Mouse (Mus musculus) limb, embryonic 15.5 days (tissue): ENCODE measurements around the gene Ube2l6. TPM values are rescaled to one million over a fixed set of nuclear protein-coding genes. Genes with fewer than 3 reads are reported as not detected.

ENCODE experiments used
- ATAC-seq: fragments of 200-750 bp; cut with Nextera tagmentation; 2 replicates; pipeline ENCODE4 v1.8.0; 2017; ENCODE audit warnings: low read depth, moderate TSS enrichment; ENCODE audit not compliant: insufficient number of reproducible peaks, low FRiP score, low TSS enrichment
- H3K27ac ChIP-seq: fragments of 300-500 bp; sonication (generic); 2 replicates; pipeline ENCODE4 v1.5.1; 2015; ENCODE audit warnings: moderate library complexity, mild to moderate bottlenecking, inconsistent platforms
- H3K27me3 ChIP-seq: fragments of 300-500 bp; sonication (generic); 2 replicates; pipeline ENCODE4 v1.6.1; 2015; ENCODE audit warnings: inconsistent platforms
- H3K36me3 ChIP-seq: fragments of 300-500 bp; sonication (generic); 2 replicates; pipeline ENCODE4 v1.6.1; 2015; ENCODE audit warnings: inconsistent platforms
- H3K4me1 ChIP-seq: fragments of 300-500 bp; sonication (generic); 2 replicates; pipeline ENCODE4 v1.6.1; 2015; ENCODE audit warnings: inconsistent platforms
- H3K4me2 ChIP-seq: fragments of 300-500 bp; sonication (generic); 2 replicates; pipeline ENCODE4 v1.6.1; 2015; ENCODE audit warnings: mild to moderate bottlenecking, inconsistent platforms
- H3K4me3 ChIP-seq: fragments of 300-500 bp; sonication (generic); 2 replicates; pipeline ENCODE4 v1.5.1; 2015; ENCODE audit warnings: mild to moderate bottlenecking, inconsistent platforms
- H3K9ac ChIP-seq: fragments of 300-500 bp; sonication (generic); 2 replicates; pipeline ENCODE4 v1.6.1; 2015; ENCODE audit warnings: inconsistent platforms
- H3K9me3 ChIP-seq: fragments of 300-500 bp; sonication (generic); 2 replicates; pipeline ENCODE4 v1.6.1; 2016; ENCODE audit warnings: inconsistent platforms
- WGBS: fragments of 180-500 bp; shearing (Covaris S2); methylation state at CpG from one replicate; pipeline ENCODE4 v1.1.7; 2015; 5-methylcytosine and 5-hydroxymethylcytosine counted together
- polyA plus RNA-seq: library from polyadenylated mRNA; unstranded; fragments of >200 nt; fragmentation: Nextera tagmentation; extraction: Ambion mirVana; gene quantifications from 2 replicates; pipeline ENCODE4 v1.2.1, GENCODE M21; 2015

Gene Ube2l6
- polyA plus RNA-seq = 45.5 and 49.2 TPM in 2 replicates

- Histone ChIP-seq H3K9me3 (no peaks in the 10 kb centered on the region), H3K9ac (peak within 1 kb of the TSS; percentile 50), H3K4me3 (peak within 1 kb of the TSS; percentile 56), H3K36me3 (no peaks in the 10 kb centered on the region), H3K4me1 (peaks cover 11% of the 10 kb centered on the region; the same call in 1 of the 2 replicates), H3K4me2 (peak within 1 kb of the TSS; percentile 96), H3K27me3 (no peaks in the 10 kb centered on the region), H3K27ac (peak within 1 kb of the TSS; percentile 73)
- WGBS = under 1% methylated on average over 21 of the region's 21 CpGs
- peak; percentile 70; the same call in 1 of the 2 replicates for ATAC-seq
Observed at GRCm38 (mm10) chr2:84798493-84798921, at the start of gene Ube2l6. Gene Ube2l6 (plus strand): TSS chr2:84798828.

GRCm38 (mm10) chr2:84750115-84750514, 48.5 kb upstream of the Ube2l6 start:
- Histone ChIP-seq H3K27me3 (no peaks in the 10 kb centered on the region), H3K27ac (no peak overlapping the region), H3K4me1 (0 out of 2 replicates have a peak, but pooled peaks cover 2% of the 10 kb centered on the region), H3K9me3 (no peaks in the 10 kb centered on the region), H3K9ac (no peak overlapping the region), H3K4me3 (no peak overlapping the region), H3K36me3 (no peaks in the 10 kb centered on the region), H3K4me2 (no peak overlapping the region)
- ATAC-seq = no peak
- WGBS = 58% methylated on average over 6 of the region's 6 CpGs

- Histone ChIP-seq H3K36me3 (no peaks in the 10 kb centered on the region), H3K4me2 (no peak overlapping the region), H3K9me3 (no peaks in the 10 kb centered on the region), H3K27me3 (no peaks in the 10 kb centered on the region), H3K4me1 (no peaks in the 10 kb centered on the region), H3K9ac (no peak overlapping the region), H3K27ac (no peak overlapping the region), H3K4me3 (no peak overlapping the region)
- ATAC-seq = no peak
- 63% methylated on average over 5 of the region's 5 CpGs for WGBS
Observed at GRCm38 (mm10) chr2:84756245-84756644, 42.4 kb upstream of the Ube2l6 start.

GRCm38 (mm10) chr2:84757026-84757682, 41.5 kb upstream of the Ube2l6 start:
- Histone ChIP-seq H3K36me3 (no peaks in the 10 kb centered on the region), H3K4me2 (no peak overlapping the region), H3K4me3 (no peak overlapping the region), H3K4me1 (no peaks in the 10 kb centered on the region), H3K9me3 (no peaks in the 10 kb centered on the region), H3K9ac (no peak overlapping the region), H3K27me3 (no peaks in the 10 kb centered on the region), H3K27ac (no peak overlapping the region)
- WGBS = 55% methylated on average over 7 of the region's 7 CpGs
- ATAC-seq = no peak

- Histone ChIP-seq H3K4me3 (no peak overlapping the region), H3K4me2 (no peak overlapping the region), H3K9ac (no peak overlapping the region), H3K4me1 (no peaks in the 10 kb centered on the region), H3K27me3 (no peaks in the 10 kb centered on the region), H3K27ac (no peak overlapping the region), H3K36me3 (no peaks in the 10 kb centered on the region), H3K9me3 (no peaks in the 10 kb centered on the region)
- ATAC-seq = no peak
- 0% methylated on average over 2 of the region's 2 CpGs for WGBS
Observed at GRCm38 (mm10) chr2:84758542-84759127, 40.0 kb upstream of the Ube2l6 start.

GRCm38 (mm10) chr2:84760777-84761176, 37.9 kb upstream of the Ube2l6 start:
- H3K27ac ChIP-seq = no peak overlapping the region
- H3K27me3 ChIP-seq = no peaks in the 10 kb centered on the region
- ATAC-seq = no peak
- no peaks in the 10 kb centered on the region for H3K9me3 ChIP-seq
- no peaks in the 10 kb centered on the region for H3K36me3 ChIP-seq
- no peak overlapping the region for H3K4me2 ChIP-seq
- WGBS = 61% methylated on average over 8 of the region's 8 CpGs
- no peak overlapping the region for H3K9ac ChIP-seq
- H3K4me1 ChIP-seq = no peaks in the 10 kb centered on the region
- no peak overlapping the region for H3K4me3 ChIP-seq

- 79% methylated on average over 3 of the region's 3 CpGs for WGBS
- Histone ChIP-seq H3K36me3 (no peaks in the 10 kb centered on the region), H3K4me1 (no peaks in the 10 kb centered on the region), H3K27me3 (no peaks in the 10 kb centered on the region), H3K9me3 (no peaks in the 10 kb centered on the region), H3K4me2 (no peak overlapping the region), H3K4me3 (no peak overlapping the region), H3K9ac (no peak overlapping the region), H3K27ac (no peak overlapping the region)
- ATAC-seq = no peak
Observed at GRCm38 (mm10) chr2:84761309-84761708, 37.3 kb upstream of the Ube2l6 start.

- ATAC-seq = no peak
- no peaks in the 10 kb centered on the region for H3K4me1 ChIP-seq
- H3K27ac ChIP-seq = no peak overlapping the region
- no peak overlapping the region for H3K4me3 ChIP-seq
- WGBS = 73% methylated on average over 1 of the region's 1 CpGs
- H3K9ac ChIP-seq = no peak overlapping the region
- H3K36me3 ChIP-seq = no peaks in the 10 kb centered on the region
- H3K9me3 ChIP-seq = no peaks in the 10 kb centered on the region
- no peaks in the 10 kb centered on the region for H3K27me3 ChIP-seq
- no peak overlapping the region for H3K4me2 ChIP-seq
Observed at GRCm38 (mm10) chr2:84761840-84762239, 36.8 kb upstream of the Ube2l6 start.

GRCm38 (mm10) chr2:84762295-84762694, 36.3 kb upstream of the Ube2l6 start:
- ATAC-seq = no peak

GRCm38 (mm10) chr2:84762818-84763217, 35.8 kb upstream of the Ube2l6 start:
- H3K27me3 ChIP-seq = no peaks in the 10 kb centered on the region
- WGBS = 61% methylated on average over 1 of the region's 1 CpGs
- no peak overlapping the region for H3K9ac ChIP-seq
- no peaks in the 10 kb centered on the region for H3K4me1 ChIP-seq
- H3K4me2 ChIP-seq = no peak overlapping the region
- ATAC-seq = no peak
- H3K9me3 ChIP-seq = no peaks in the 10 kb centered on the region
- no peak overlapping the region for H3K27ac ChIP-seq
- H3K36me3 ChIP-seq = no peaks in the 10 kb centered on the region
- H3K4me3 ChIP-seq = no peak overlapping the region

More at GRCm38 (mm10) chr2:84762295-84762694, 36.3 kb upstream of the Ube2l6 start:
- H3K36me3 ChIP-seq = no peaks in the 10 kb centered on the region
- H3K27ac ChIP-seq = no peak overlapping the region
- H3K4me1 ChIP-seq = no peaks in the 10 kb centered on the region
- no peak overlapping the region for H3K4me2 ChIP-seq
- no peak overlapping the region for H3K9ac ChIP-seq
- H3K9me3 ChIP-seq = no peaks in the 10 kb centered on the region
- H3K4me3 ChIP-seq = no peak overlapping the region
- H3K27me3 ChIP-seq = no peaks in the 10 kb centered on the region
- 51% methylated on average over 4 of the region's 4 CpGs for WGBS

GRCm38 (mm10) chr2:84770501-84770900, 28.1 kb upstream of the Ube2l6 start:
- H3K36me3 ChIP-seq = no peaks in the 10 kb centered on the region
- H3K4me3 ChIP-seq = no peak overlapping the region
- 75% methylated on average over 6 of the region's 6 CpGs for WGBS
- no peaks in the 10 kb centered on the region for H3K27me3 ChIP-seq
- no peaks in the 10 kb centered on the region for H3K9me3 ChIP-seq
- peaks cover 12% of the 10 kb centered on the region for H3K4me1 ChIP-seq
- no peak overlapping the region for H3K9ac ChIP-seq
- no peak overlapping the region for H3K4me2 ChIP-seq
- no peak overlapping the region for H3K27ac ChIP-seq
- ATAC-seq = no peak

- Histone ChIP-seq H3K4me2 (no peak overlapping the region), H3K27me3 (no peaks in the 10 kb centered on the region), H3K9ac (no peak overlapping the region), H3K36me3 (no peaks in the 10 kb centered on the region), H3K4me3 (no peak overlapping the region), H3K4me1 (peaks cover 14% of the 10 kb centered on the region), H3K9me3 (no peaks in the 10 kb centered on the region), H3K27ac (no peak overlapping the region)
- 80% methylated on average over 4 of the region's 4 CpGs for WGBS
- ATAC-seq = no peak
Observed at GRCm38 (mm10) chr2:84772454-84772853, 26.2 kb upstream of the Ube2l6 start.
